Mouse (Mus musculus) erythroblast, embryonic 14.5 days (primary cell): ENCODE results near the gene Plcb2.

Experiments
- GATA1 ChIP-seq: IDR thresholded peaks from 2 replicates; pipeline ENCODE4 v1.6.1; 2012; ENCODE audit warnings: low read length, inconsistent platforms, mixed read lengths
- TAL1 ChIP-seq: IDR thresholded peaks from 3 replicates; pipeline ENCODE4 v1.6.1; 2012; ENCODE audit warnings: low read length, inconsistent platforms, mixed read lengths

GRCm38 (mm10) chr2:118766041-118767033 lies 38.1 kb upstream of the Plcb2 start:
- TF ChIP-seq TAL1, result no peak
- TF ChIP-seq GATA1, result no peak
